Mouse (Mus musculus): ENCODE data around the gene Chst5.

GRCm38 (mm10) chr8:111920971-111921370 lies 10.7 kb upstream of the Chst5 start:
- TF ChIP-seq CTCF (IDR thresholded peaks at IDR 0.05; ENCODE audit: insufficient read depth, low read length) (no peak), POLR2A (IDR thresholded peaks at IDR 0.05; ENCODE audit: borderline replicate concordance, extremely low read depth, low read depth, low read length) (no peak)
